Mouse (Mus musculus) cerebellum, postnatal 25 days (tissue): ENCODE results near the gene S100a1.
A peak's percentile ranks its signal among the peaks of the same experiment; 100 is the strongest.

Experiments used
- DNase-seq, 2 experiments: peaks; one replicate each; pipeline ENCODE4 v3.0.0; 2021; ENCODE audit warnings: mixed read lengths in 2 of 2

The S100a1 gene

DNA sequence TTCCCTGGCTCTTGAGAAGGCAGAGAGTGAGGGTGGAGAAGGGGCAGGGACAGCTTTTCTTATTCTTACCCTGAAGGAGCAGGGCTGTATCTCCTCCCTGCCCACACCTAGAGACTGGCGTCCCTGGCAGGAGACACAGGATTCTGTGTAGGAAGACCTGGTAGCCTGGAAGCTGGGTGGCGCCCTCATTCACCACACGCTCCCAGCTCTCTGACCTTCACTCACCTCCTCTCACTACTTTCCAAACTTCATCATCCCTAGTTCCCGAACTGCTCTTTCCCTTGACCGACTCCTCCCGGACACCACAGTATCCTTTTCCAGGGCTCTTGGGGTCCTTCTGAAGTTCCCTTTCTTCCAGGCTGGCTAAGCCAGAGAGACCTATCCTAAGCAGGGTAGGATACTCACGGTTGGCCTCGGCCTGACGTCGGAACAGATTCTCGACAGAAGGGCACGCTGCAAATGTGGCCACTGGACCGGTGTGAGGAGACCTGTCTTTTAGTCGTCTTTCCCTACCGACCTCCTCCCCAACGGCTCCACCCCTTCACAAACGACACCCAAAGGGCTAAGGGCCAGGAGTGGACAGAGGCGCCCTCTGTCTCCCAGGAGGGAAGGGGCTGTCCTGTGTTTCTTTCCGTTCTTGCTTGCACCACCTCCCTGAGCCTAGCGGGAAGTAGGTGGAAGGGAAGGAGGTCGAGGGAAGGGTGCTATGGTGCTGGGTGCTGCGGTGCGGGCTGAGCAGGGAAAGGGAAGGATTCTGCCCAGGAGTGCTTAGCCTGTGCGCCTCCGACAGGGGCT is at the start of gene S100a1, which contains the start of gene S100a13:
Gene S100a1, minus strand, starts transcription at position 597 of the 795 bp plus-strand sequence.
Gene S100a13, plus strand, starts transcription at position 640 of the 795 bp plus-strand sequence.
- DNase-seq, result peak; percentile 46 to 61

DNA sequence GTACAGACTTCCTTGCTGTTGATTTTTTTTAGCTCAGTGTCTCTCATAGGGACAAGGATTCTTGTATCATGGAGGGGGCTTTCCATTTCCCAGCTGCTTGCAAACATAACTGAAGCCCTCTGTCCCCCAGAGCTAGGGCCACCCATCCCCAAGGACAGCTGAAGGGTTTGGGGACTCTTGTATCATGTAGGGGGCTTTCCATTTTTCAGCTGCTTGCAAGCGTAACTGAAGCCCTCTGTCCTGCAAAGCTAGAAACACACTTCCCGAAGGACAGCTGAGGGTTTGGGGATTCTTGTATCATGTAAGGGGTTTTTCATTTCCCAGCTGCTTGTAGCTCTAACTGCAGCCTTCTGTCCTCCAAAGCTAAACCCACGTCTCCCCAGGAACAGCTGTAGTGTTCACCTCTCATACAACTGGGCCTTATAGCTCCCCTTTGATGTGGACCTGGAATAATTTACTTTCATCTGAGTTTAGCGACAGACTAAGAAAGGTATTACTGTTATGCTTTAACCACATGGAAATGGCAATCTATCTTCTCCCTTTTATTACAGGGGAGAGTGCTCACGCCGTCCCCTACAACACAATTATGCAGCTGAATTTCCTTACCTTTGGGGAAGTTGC is 45.9 kb upstream of the S100a1 start, which contains the start of gene S100a3:
Gene S100a3, plus strand, starts transcription at position 571 of the 621 bp plus-strand sequence.
- no peak for DNase-seq

DNA sequence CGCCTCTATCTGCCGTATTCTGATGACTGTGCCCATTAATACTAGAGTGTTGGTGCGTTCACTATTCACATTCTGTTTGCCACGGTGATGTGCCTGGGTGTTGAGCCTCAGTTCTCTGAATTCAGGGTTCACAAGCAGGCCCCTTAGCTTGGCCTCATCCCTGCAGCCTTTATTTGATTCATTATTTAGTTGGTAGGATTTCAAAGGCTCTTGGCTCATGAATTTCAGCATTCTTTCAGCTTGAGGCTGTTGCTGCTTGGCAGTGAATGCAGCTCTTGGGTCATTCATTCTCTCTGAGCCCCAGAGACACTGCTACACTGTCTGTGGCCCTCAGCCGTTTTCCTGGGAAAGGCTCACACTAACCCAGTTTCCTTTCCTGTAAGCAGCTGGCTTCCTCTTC is 41.8 kb upstream of the S100a1 start:
- no peak for DNase-seq

- no peak for DNase-seq
These were observed 38.0 kb upstream of the S100a1 start for GRCm38 (mm10) chr3:90552231-90552630.

DNA sequence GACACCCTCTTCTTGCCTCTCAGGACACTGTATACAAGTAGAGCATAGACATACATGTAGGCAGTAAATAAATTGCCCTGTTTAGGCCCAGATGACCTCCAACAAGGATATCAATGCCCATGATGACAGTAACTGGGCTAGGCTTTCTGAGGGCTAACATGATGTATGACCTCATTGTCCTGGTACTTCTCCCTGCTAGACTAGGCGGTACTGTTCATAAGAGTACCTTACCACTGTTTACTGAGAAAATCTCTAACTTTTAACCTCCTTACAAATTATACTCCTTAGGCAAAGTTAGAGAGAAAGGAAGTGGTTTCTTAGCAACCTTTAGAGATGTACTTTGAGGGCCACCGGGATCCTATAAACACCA is 36.2 kb upstream of the S100a1 start:
- no peak for DNase-seq

DNA sequence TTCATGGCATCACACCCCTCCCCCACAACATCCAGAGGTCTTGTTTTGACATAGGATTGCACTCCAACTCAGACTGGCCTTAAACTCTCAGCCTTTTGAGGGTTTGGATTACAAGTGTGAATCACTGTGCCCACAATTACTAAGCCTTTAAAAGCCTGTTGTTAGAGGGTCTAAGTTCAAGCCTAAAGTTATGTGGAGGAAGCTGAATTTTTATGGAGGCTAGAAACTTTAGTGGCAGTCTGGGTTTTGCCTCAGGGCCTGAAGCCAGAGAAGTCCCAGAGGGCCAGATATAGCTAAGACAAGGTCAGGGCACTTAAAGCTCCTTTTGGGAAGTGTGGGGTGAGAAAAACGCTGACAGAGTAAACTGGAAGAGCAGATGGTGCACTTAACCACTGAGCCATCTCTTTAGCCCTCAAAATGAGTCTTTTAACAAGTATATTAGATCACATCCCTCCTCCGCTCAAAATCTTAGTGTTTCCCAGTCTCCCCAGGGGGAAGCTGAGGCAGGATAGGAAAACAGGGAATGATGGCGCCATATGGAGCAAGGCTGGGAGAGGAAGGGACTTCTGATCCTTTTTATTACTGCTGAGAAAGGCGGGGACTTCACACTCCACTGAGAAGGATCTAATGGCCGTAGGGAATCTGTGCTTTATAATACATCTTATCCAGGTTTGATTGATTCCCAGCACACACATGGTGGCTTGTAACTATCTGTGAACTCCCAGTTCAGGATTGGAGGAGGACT is 35.7 kb upstream of the S100a1 start:
- DNase-seq, result no peak

- no peak for DNase-seq
These were observed 26.7 kb upstream of the S100a1 start for GRCm38 (mm10) chr3:90540904-90541303.

DNA sequence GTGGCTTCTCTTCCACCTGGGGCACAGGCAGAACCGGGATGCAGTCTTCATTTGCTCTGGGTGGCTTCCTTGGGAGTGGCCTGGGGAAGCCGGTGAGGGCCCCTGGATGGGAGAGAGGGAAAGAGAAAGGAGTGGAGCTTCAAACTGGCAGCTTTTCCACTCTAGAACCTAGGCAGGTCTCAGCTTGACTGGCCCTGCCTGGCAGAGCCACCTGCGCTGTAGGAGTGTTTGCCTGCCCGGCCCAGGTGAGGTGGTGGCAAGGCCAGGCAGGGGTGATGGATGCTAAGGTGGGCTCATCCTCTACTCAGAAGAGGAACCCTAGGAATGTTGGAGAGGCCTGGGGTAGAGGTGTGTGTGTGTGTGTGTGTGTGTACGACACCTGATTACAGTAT is 23.7 kb upstream of the S100a1 start:
- DNase-seq, result no peak

DNA sequence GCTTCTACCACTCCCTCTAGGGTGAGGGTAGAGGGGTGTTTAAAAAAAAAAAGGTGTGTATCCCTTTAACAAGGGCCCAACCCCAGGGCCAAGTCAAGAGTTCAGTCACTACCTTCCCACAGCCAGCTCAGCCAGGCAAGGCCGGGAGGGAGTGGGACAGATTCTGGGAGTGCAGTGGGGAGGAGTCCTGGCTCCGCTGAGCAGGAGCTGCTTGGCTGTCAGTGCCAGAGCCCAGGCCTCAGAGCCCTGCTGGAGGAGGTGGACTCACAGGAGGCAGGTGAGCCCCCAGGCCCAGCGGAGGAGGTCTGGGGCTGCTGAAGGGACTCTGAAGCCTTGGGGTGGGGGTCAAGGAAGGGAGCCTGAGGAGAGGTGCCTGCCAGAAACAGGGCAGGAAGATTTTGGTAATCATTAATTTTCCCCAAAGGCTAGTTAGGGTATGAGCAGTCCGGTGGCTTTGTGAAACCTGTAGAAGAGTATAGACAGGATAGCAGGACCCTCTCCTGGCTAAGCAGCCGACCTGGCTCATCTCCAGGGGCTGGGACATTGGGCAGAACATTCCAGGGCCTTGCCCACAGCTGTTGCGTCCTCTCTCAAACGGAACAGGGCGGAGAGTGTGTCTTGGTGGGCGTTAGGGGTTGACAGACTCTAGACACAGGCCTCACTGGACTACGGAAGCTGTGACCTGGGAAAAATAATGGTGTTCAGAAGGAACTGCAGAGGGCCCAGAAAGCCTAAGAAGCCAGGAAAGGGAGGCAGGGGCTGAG is 23.1 kb upstream of the S100a1 start, which contains the start of gene S100a16:
Gene S100a16, plus strand, starts transcription at position 114 of the 764 bp plus-strand sequence.
- DNase-seq, result peak; percentile 61 to 75

DNA sequence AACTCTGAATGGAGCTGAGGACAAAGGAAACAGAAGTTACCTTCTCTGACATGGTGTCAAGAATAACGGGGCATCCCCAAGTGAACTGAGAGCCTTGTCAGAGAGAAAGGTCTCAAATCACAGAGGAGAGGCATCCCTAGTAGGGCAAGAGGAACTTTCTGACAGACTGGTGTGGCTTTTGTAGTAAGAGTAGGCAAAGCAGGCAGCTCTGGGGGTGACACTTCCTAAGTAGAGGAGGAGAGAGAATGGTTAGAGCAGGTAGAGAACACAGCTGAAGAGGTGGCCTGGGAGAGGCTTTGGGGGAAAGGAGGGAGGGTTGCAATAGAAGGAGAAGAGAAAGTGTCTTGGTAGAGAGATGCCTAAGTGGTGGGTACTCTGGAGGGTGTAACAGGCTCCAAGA is 21.3 kb upstream of the S100a1 start:
- DNase-seq, result no peak

DNA sequence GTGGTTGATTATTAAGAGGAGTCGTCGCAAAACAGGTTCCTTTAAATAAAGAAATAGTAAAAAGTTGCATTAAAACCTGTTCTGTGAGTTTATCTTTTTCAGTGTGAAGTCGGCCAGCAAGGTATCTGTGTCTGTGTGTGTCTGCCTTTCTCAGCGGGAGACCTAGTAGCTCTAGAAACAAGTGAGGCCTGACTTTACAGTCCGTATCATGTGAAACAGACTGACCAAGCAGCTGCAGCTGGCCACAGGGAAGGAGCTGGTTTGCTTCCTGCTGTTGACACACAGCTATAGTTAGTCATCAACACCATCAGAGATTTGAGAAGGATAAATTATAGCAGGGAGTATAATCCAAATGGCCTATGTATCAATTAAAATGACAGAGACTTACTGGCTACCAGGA is 17.5 kb upstream of the S100a1 start:
- no peak for DNase-seq

- DNase-seq, result no peak
These were observed 13.2 kb upstream of the S100a1 start for GRCm38 (mm10) chr3:90527291-90527873.

DNA sequence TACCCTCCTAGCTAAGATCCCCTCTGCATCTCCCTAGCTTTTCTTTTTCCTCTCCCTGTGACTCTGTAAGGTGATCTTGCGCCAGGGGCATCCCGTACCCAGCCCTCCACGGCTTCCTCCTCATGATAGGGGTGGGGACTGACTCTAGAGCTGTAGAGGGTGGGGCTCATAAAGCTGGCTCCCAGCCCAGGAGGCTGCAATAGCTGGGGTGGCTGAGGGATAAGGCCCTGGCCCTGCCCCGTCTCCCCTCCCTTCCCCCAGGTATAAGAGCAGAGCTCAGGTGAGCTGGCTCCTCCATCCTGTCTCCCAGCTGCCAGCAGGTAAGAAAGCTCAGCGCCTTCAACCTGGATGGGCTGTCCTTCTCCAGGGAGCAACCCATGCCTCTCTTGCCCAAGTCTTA is 12.4 kb upstream of the S100a1 start, which contains the start of gene S100a14:
Gene S100a14, plus strand, starts transcription at position 277 of the 400 bp plus-strand sequence.
- no peak for DNase-seq

GRCm38 (mm10) chr3:90526076-90526475 is 11.9 kb upstream of the S100a1 start:
- no peak for DNase-seq

- peak; percentile 25 to 40 for DNase-seq
These were observed 11.2 kb upstream of the S100a1 start for GRCm38 (mm10) chr3:90525421-90525820.

DNA sequence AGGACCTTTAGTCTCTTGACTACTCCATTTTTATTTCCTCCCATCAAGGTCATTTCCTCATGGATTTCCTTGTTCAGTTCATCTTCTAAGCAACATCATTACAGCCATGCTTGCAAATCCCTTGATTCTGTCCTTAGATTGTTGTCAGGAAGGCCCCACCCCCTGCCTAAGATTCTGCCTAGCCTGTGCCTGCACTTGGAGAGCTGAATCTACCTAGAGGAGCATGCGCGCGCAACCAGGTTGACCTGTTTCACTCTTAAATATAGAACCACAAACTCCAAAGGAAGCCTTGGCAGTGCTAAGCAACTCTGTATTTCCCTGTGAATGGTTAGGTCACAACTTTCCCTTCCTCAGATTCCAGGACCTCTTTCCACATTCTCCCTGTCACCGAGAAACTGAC is 3.5 kb upstream of the S100a1 start:
- no peak for DNase-seq

DNA sequence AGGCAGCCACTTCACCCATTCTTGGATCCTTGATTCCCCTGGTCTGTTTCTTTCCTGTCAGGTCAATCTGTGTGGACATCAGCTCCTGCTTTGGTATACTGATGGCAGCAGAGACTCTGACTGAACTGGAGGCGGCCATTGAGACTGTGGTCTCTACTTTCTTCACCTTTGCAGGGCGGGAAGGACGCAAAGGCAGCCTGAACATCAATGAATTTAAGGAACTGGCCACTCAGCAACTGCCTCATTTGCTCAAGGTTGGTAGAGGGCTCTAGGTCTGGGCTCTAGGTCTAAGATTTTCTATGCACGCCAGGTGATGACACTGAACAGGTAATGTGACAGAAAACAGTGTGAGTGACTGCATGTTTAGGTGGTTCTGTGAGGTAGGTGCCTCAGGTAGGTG is 1.6 kb upstream of the S100a1 start:
- DNase-seq, result no peak

- DNase-seq, result no peak
These were observed 1.1 kb upstream of the S100a1 start for GRCm38 (mm10) chr3:90515242-90515641.

DNA sequence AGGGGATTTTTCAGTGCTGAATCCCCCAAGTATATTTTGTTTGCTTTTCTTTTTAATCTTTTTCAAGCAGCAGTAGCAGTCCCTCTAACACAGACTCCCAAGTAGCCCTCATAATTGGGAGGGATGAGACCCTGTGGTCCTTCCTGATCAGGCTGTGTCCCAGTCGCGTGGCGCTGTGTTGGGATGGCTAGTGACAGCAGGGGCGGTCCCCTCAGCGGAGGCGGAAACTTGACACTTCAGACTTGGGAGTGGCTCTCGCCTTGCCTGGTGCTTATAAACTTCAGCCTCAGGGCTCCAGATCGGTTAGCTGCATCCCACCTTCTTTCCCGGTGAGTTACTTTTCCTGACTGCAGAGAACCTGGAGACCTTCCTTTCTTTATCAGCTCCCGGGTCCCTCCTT is 499 bp upstream of the S100a1 start:
- DNase-seq, result peak in 1 of 2 experiments; percentile 49

GRCm38 (mm10) chr3:90512948-90513642 is 1.1 kb downstream of the S100a1 start:
- DNase-seq, result no peak

GRCm38 (mm10) chr3:90512276-90512675 is 1.9 kb downstream of the S100a1 start:
- no peak for DNase-seq

GRCm38 (mm10) chr3:90509747-90510123 is 4.5 kb downstream of the S100a1 start:
- DNase-seq, result no peak
